Mouse (Mus musculus) limb, embryonic 14.5 days (tissue): ENCODE data around the gene Adgrf5. TPM values are rescaled to one million over a fixed set of nuclear protein-coding genes. Genes with fewer than 3 reads are reported as not detected.

Experiments
- ATAC-seq: fragments of 200-750 bp; cut with Nextera tagmentation; 2 replicates; pipeline ENCODE4 v1.8.0; 2017; ENCODE audit warnings: low read depth, moderate number of reproducible peaks, moderate TSS enrichment; ENCODE audit not compliant: low FRiP score
- DNase-seq: peaks from one replicate; pipeline ENCODE4 v3.0.0-alpha.2; 2015; ENCODE audit warnings: low spot score
- H3K27ac ChIP-seq: fragments of 300-500 bp; sonication (generic); replicated peaks from 2 replicates; pipeline ENCODE4 v1.5.1; 2014; ENCODE audit warnings: low read depth, mild to moderate bottlenecking, low read length, moderate library complexity, mixed read lengths
- H3K27me3 ChIP-seq: fragments of 300-500 bp; sonication (generic); 2 replicates; pipeline ENCODE4 v1.6.1; 2014; ENCODE audit warnings: low read length, mixed read lengths; ENCODE audit not compliant: control insufficient read depth, insufficient read depth
- H3K36me3 ChIP-seq: fragments of 300-500 bp; sonication (generic); 2 replicates; pipeline ENCODE4 v1.6.1; 2014; ENCODE audit warnings: mild to moderate bottlenecking, low read length, moderate library complexity, mixed read lengths; ENCODE audit not compliant: control insufficient read depth, insufficient read depth
- H3K4me1 ChIP-seq: fragments of 300-500 bp; sonication (generic); 2 replicates; pipeline ENCODE4 v1.6.1; 2014; ENCODE audit warnings: antibody characterized with exemption, low read length, mixed read lengths; ENCODE audit not compliant: control insufficient read depth, insufficient read depth
- H3K4me2 ChIP-seq: fragments of 300-500 bp; sonication (generic); replicated peaks from 2 replicates; pipeline ENCODE4 v1.6.1; 2014; ENCODE audit warnings: low read depth, mild to moderate bottlenecking, low read length, moderate library complexity; ENCODE audit not compliant: severe bottlenecking
- H3K4me3 ChIP-seq: fragments of 300-500 bp; sonication (generic); replicated peaks from 2 replicates; pipeline ENCODE4 v1.5.1; 2014; ENCODE audit warnings: low read length
- H3K9ac ChIP-seq: fragments of 300-500 bp; sonication (generic); 2 replicates; pipeline ENCODE4 v1.6.1; 2014; ENCODE audit warnings: mild to moderate bottlenecking, low read depth, low read length, moderate library complexity; ENCODE audit not compliant: severe bottlenecking
- H3K9me3 ChIP-seq: fragments of 300-500 bp; sonication (generic); 2 replicates; pipeline ENCODE4 v1.6.1; 2016; ENCODE audit warnings: low read length; ENCODE audit not compliant: control insufficient read depth
- POLR2A ChIP-seq: fragments of 200-500 bp; IDR thresholded peaks from 2 replicates; pipeline ENCODE4 v1.8.0; 2012; ENCODE audit warnings: inconsistent platforms, mild to moderate bottlenecking, moderate library complexity, borderline replicate concordance; ENCODE audit not compliant: insufficient read depth, insufficient read length; ENCODE audit errors: extremely low read depth
- WGBS: fragments of 180-500 bp; shearing (Covaris S2); extraction: QIAGEN DNeasy Blood & Tissue Kit; methylation state at CpG from one replicate; pipeline ENCODE4 v1.1.7; 2014; 5-methylcytosine and 5-hydroxymethylcytosine counted together
- polyA plus RNA-seq, 2 experiments: library from polyadenylated mRNA; depleted of rRNA in 1 of 2; stranded (reverse) in 1 of 2; unstranded in 1 of 2; fragments of >200 nt; fragmentation: Nextera tagmentation in 1 of 2; extraction: Ambion mirVana in 1 of 2; gene quantifications; 2 replicates each; pipeline versions ENCODE4 v1.2.1 to v1.2.3; 2012 to 2014

Gene Adgrf5
- polyA plus RNA-seq, 2 experiments: 7.7 to 11.9 TPM

DNA sequence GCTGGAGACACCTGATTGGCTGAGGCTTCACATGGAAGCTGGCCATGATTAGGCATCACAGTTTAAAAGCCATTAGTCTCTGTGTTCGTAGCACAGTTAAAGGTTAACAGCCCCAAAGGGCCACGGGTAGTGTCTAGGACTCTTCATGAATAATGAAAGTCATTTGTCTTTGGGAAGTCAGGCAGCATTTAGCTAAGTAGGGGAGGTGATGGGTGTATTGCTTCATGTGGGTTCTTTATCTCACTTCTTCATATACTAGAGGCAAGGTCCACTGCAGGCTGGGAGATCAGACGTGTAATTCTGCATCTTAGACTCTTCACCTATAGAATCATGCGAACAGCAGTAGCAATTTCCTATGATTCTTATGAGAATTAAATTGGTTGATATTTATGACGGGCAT lies 44.2 kb downstream of the Adgrf5 start:
- no peak overlapping the region for H3K4me3 ChIP-seq
- no peaks in the 10 kb centered on the region for H3K36me3 ChIP-seq
- no peaks in the 10 kb centered on the region for H3K9me3 ChIP-seq
- ATAC-seq (no peak), DNase-seq (no peak)
- H3K4me2 ChIP-seq: no peak overlapping the region
- H3K4me1 ChIP-seq: no peaks in the 10 kb centered on the region
- TF ChIP-seq POLR2A: no peak
- no peaks in the 10 kb centered on the region for H3K27me3 ChIP-seq
- H3K9ac ChIP-seq: no peak overlapping the region
- 64% methylated on average over 5 of the region's 5 CpGs for WGBS
- H3K27ac ChIP-seq: no peak overlapping the region

GRCm38 (mm10) chr17:43406321-43406720 lies 46.1 kb downstream of the Adgrf5 start:
- H3K9me3 ChIP-seq: no peaks in the 10 kb centered on the region
- no peak for ATAC-seq
- no peak overlapping the region for H3K4me3 ChIP-seq
- H3K36me3 ChIP-seq: no peaks in the 10 kb centered on the region
- WGBS: 84% methylated on average over 3 of the region's 3 CpGs
- no peak for DNase-seq
- no peak overlapping the region for H3K9ac ChIP-seq
- H3K27me3 ChIP-seq: no peaks in the 10 kb centered on the region
- H3K4me1 ChIP-seq: no peaks in the 10 kb centered on the region
- H3K27ac ChIP-seq: no peak overlapping the region
- no peak overlapping the region for H3K4me2 ChIP-seq
- TF ChIP-seq POLR2A: no peak

DNA sequence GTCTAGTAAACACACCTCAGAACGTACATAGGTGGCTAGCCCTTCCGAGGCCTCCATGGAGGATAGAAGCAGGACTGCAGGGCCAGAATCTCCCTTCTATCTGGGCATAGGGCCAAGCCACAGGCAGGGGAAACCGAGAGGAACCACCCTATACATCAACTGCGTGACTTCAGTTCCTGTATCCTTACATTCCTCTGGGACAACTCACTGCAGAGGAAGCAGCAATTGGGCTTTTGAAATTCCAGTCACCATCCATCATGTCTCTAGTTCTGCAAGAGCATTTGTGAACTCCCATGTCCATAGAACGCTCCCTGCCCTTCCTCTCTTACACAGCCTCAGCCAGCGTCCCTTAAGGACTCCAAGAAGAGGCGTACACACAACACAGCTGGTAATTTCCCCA lies 47.3 kb downstream of the Adgrf5 start:
- WGBS: 68% methylated on average over 7 of the region's 7 CpGs
- no peaks in the 10 kb centered on the region for H3K36me3 ChIP-seq
- TF ChIP-seq POLR2A: no peak

DNA sequence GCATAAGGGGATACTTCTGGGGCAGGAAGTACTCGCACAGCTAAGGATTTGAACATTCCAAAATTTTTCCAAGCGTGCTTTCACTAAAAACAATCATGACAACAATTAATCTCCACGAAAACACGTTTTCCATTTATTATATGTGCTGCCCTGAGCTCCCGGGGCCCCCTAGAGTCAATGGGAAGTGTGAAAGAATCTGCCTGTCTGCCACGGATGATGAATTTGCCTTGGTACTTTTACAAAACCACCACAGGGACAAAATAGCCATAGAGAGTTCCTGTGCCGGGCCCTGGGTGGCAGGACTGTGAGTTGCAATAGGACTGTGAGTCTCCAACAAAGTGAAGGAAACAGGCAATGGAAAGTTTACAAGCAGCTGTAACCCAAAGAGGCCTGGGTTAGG lies 52.9 kb downstream of the Adgrf5 start:
- H3K4me3 ChIP-seq: no peak overlapping the region
- no peak for TF ChIP-seq POLR2A
- no peak for ATAC-seq
- H3K4me1 ChIP-seq: no peaks in the 10 kb centered on the region
- no peaks in the 10 kb centered on the region for H3K9me3 ChIP-seq
- H3K36me3 ChIP-seq: no peaks in the 10 kb centered on the region
- no peak overlapping the region for H3K27ac ChIP-seq
- 76% methylated on average over 7 of the region's 7 CpGs for WGBS
- H3K27me3 ChIP-seq: no peaks in the 10 kb centered on the region
- H3K4me2 ChIP-seq: no peak overlapping the region
- no peak overlapping the region for H3K9ac ChIP-seq
- no peak for DNase-seq

More for the DNA sequence above, 47.3 kb downstream of the Adgrf5 start:
- H3K9ac ChIP-seq: no peak overlapping the region
- H3K27ac ChIP-seq: no peak overlapping the region
- DNase-seq (peak; percentile 37), ATAC-seq (no peak)
- no peaks in the 10 kb centered on the region for H3K27me3 ChIP-seq
- H3K4me2 ChIP-seq: no peak overlapping the region
- no peaks in the 10 kb centered on the region for H3K4me1 ChIP-seq
- no peaks in the 10 kb centered on the region for H3K9me3 ChIP-seq
- H3K4me3 ChIP-seq: no peak overlapping the region

- Histone ChIP-seq H3K4me1 (no peaks in the 10 kb centered on the region), H3K36me3 (no peaks in the 10 kb centered on the region), H3K9me3 (no peaks in the 10 kb centered on the region), H3K27ac (no peak overlapping the region), H3K4me2 (no peak overlapping the region), H3K9ac (no peak overlapping the region), H3K27me3 (no peaks in the 10 kb centered on the region), H3K4me3 (no peak overlapping the region)
- 91% methylated on average over 5 of the region's 5 CpGs for WGBS
- no peak for ATAC-seq
- no peak for DNase-seq
- TF ChIP-seq POLR2A: no peak
Measured at GRCm38 (mm10) chr17:43419204-43419603, 59.0 kb downstream of the Adgrf5 start.

- no peak overlapping the region for H3K4me3 ChIP-seq
- H3K27ac ChIP-seq: no peak overlapping the region
- TF ChIP-seq POLR2A: no peak
- no peak for DNase-seq
- no peaks in the 10 kb centered on the region for H3K4me1 ChIP-seq
- no peaks in the 10 kb centered on the region for H3K36me3 ChIP-seq
- ATAC-seq: no peak
- H3K9me3 ChIP-seq: no peaks in the 10 kb centered on the region
- H3K4me2 ChIP-seq: no peak overlapping the region
- no peak overlapping the region for H3K9ac ChIP-seq
- 76% methylated on average over 3 of the region's 3 CpGs for WGBS
- no peaks in the 10 kb centered on the region for H3K27me3 ChIP-seq
Measured at GRCm38 (mm10) chr17:43420381-43420780, 60.1 kb downstream of the Adgrf5 start.
